Mouse (Mus musculus) liver, embryonic 14.5 days (tissue): Measurements from ENCODE around the gene Elk3.

ENCODE experiments used
- CTCF ChIP-seq: IDR thresholded peaks from 2 replicates; pipeline ENCODE4 v1.5.1; 2016; ENCODE audit warnings: antibody characterized with exemption, low read depth, control low read depth
- EP300 ChIP-seq: IDR thresholded peaks from 2 replicates; pipeline ENCODE4 v1.6.1; 2016; ENCODE audit warnings: antibody characterized with exemption, low read depth

DNA sequence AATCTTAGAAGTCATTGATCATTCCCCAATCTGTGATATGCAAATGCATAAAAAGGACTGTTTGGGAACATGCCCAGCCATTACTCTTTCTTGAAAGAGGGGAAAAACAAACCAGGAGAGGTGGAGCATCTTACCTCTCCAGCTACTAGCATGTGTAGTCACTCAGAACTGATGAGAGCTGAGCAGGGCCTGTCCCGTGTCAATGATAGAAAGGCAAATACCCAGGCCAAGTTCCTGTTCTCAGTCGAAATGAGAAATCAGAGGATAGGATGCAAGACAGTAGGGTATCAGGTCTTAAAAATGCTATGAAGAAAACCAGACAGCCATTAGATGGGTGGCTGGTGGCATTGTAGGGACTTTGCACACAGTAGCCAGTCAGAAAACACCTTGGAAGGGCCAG lies 34.6 kb upstream of the Elk3 start:
- TF ChIP-seq CTCF, result no peak
- TF ChIP-seq EP300, result no peak
